Mouse (Mus musculus) urinary bladder, postnatal 4 days (tissue): ENCODE measurements at regions not wholly inside any gene's neighbourhood (a gene's known extent, or its start where the extent isn't known, plus 50 kb on each side); places are given as distances from the start of the nearest gene placed in this dataset.

Source experiments
- DNase-seq, 2 experiments: peaks; one replicate each; pipeline ENCODE4 v3.0.0; 2021 to 2022; ENCODE audit warnings: low spot score in 2 of 2

DNA sequence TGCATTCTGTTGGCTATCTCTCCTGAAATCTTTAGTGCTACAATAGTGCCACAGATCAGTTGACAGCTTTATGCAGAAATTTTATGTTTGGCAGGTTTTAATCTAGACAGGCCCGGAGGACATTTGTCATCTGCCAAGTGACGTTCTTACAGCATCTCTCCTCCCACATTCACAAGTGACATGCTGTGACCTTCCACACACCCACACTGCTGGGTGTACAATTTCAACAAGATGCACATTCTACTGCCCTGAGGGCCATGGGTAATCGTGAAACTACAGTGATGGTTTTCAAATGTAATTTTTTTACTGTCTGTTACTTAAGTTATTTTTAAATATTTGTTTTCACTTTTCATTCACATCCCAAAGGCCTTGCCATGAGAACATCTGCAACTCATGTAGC, 639.2 kb upstream of the Gm11114 start:
- DNase-seq, result no peak

DNA sequence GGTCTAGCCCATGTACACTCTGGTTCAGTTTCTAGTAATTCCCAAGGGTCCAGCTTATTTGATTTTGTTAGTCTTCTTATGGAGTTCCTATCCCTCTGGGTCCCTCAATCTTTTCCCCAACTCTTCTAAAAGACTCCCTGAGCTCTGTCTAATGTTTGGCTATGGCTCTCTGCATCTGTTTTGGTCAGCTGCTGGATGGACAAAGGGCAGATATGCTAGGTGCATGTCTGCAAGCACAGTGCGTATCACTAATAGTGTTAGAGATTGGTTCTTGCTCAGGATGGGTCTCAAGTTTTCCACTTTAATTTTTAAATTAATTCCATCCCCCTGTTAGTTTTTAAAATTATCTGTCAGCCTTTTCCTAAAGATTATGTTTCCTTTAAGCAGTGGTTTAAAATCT, 634.2 kb upstream of the Gm11114 start:
- DNase-seq, result no peak

DNA sequence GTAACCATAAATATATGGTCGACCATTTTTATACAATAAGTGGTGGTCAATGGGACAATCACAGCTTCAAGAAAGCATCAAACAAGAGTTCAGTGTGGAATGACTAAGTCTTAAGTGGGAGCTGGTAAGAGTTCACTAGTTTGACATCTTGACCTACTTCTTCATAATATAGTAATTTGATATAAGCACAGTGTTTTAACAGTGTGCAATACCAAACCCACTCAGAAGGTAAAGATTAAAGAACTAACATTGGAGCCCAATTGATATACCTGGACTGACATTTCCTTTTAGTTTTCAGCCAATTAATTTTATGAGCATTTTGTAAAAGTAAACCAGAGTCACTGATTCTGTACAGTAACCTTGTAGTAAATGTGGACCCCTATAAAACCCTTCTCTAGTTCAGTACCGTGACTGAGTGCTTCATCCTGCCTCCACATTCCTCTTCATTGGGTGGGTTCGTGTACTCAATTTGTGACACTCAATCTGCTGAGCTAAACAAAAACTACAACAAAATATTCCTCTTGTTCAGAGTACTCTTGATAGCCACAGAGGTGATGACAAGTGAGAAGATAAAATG, 593.9 kb upstream of the Gm11114 start:
- no peak for DNase-seq

DNA sequence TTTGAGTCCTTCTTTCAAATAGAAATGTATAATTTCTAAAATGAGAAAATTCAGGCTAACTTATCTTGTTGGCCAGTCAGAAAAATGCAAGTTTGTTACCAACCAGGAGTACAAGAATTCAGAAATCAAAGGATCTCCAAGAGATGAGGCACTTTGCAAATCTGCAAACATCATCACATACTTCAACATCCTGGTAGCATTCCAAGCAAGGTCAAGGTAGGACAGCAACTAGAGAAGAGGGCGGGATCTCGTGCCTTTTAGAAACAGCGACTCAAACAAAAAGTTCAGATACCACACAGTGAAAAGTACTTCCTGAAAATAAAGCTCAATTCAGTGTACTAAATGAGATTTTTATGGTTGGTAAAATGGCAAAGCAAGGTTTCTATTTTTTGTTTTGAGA, 593.2 kb upstream of the Gm11114 start:
- DNase-seq, result no peak

DNA sequence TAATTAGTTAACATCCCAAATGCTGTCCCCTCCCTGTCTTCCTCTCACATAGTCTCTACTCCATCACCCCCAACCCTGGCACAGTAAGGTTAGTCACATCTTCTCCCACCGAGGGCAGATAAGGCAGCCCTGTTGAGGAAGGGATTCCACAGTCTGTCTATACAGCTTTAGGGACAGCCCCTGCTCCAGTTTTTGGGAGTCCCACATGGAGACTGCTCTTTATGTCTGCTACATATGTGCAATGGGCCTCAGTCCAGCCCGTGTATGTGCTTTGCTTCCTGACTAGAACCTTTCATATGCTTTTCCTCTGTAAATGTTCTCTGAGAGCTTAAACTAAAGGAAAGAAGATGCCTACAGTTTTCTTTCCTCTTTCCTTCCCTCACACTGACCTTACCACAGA, 592.1 kb upstream of the Gm11114 start:
- no peak for DNase-seq

DNA sequence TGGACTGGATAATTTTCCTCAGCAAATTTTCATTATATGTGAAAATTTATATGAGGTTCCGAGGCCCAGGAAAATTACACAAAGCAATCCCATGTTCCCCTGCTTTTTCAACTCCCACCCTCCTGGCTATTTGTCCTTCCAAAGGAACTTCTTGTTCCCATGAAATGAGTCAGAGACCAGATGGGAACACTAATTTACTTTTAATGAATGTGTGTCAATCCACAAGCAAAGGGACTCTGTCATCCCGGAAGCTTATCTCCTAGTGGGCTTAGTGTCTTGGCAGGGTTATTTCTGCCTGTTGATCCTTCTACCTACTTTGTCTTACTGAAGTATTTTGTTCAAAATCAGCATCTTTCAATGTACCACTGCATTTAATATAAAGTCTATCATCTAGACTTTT, 573.3 kb upstream of the Gm11114 start:
- no peak for DNase-seq

DNA sequence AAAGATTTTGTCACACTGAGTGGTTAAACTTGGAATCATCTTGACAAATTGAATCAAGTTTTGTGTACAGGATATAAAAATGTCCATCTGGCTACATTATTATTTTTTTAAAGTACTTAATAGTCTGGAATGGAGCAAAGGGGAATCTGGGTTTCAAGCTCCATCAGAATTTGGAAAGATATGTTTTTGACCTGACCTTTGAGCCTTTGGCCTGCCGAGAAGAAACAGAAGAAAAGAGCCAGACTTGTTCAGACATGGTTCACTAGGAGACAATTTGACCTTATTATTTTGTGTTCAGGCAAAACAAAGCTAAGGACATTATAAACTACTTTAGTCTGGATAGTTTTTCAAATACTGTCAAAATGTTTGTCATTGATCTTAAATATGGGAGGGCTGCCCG, 572.2 kb upstream of the Gm11114 start:
- no peak for DNase-seq

DNA sequence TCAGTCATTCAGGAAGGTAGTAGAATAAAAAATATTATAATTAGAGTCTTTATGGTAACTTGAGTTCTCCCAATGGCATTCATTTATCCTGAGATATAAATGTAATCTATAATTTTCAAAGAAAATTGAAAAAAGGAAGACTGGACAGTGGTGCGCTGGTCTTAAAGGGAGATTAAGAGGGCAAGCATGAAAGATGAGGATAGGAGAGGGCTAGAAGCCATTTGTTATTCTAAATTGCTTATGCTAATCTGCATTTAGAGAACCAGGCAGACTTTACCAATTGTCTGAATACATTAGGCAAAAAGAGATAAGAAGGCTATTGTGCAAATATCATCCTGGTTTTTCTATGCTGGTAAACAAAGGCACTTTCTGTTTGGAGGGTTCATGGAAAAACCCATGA, 558.2 kb upstream of the Gm11114 start:
- no peak for DNase-seq

DNA sequence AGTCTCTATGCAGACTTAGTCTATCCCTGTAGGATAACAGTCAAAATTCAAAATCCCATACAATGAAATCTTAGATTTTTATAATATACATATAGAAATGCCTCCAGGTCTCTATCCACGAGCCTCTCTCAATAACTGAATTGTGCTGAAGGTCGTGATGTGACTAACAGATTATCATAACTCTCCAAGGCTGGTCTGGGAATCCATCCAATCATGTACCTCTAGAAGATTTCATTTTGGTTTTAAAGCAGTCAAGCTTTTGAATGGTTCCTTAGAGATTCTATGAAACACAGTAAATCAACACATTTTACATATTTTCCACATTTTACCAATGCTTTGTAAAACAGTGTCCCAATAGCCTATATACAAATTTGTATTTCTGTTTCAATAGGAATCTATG, 557.7 kb upstream of the Gm11114 start:
- DNase-seq, result no peak

DNA sequence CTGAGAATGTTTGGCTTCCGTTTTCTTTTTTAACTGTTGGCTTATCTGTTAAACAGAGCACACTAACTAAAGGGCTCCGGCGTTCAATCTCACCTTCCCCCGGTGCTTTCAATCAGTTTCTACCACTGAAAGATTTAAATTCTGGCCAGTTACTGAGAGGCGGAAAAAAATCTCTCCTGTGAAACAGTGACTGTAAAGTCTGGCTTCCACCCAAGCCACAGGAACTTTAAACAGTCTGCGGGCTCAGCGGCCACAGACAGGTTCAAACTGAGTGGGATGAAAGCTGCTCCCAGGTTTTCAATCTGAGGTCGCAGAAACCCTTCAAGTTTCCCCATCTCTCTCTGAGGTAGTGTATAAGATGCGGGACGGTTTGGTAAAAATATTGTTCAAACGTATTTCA, 538.2 kb upstream of the Gm11114 start:
- peak in 1 of 2 experiments; percentile 53 for DNase-seq

DNA sequence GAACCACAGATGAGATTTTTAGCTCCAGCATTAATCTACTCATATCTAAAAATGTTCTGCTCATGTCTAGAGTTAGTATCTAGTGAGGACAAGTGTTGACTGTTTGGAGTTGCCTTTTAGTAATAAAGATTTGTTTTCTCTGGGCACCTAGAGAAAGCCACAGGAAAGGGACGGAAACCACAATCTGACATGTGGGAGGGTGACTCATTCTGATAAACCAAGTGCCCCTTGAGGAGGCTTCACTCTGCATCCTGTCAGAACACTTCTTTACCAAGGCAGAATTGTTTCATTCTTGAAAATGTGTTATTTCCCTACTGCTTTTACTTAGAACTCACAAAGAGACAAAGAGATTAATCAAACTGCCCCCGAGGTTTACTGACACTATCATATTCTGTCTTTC, 537.4 kb upstream of the Gm11114 start:
- no peak for DNase-seq

DNA sequence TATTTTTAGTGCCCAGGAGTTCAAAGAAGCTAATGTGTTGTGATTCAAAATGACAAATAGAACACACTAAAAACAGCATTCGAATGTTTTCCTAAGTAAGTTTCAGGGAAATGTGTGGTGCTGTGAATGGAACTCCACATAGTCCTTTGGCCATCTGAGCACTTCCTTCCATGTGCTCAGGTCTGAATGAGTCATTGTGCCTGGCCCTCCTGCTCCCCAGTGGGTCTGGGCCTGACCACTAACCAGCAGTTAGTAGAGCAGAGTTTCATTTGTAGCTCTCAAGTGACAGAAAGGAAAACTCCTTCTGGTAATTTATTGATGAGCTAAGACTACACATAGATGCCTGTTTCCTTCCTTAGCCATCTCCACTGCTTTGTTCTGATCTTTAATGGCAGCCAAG, 533.4 kb upstream of the Gm11114 start:
- no peak for DNase-seq

DNA sequence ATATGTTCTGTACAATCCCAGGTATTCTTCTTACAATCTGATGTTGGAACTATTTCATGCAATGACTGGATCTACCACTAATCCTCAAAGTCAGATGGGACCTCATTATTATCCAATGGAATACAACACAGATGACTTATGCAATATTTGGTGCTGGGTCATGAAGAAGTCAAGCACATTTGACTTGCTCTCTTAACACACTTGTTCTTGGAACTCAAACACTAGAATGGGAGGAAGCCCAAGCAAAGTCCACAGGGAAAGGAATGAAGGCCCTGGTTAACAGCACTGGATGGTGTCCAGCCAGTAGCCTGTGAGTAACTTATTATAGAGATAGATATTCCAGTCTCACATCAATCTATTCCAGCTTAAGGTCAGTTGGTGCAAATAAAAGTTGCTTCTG, 486.8 kb upstream of the Gm11114 start:
- no peak for DNase-seq

DNA sequence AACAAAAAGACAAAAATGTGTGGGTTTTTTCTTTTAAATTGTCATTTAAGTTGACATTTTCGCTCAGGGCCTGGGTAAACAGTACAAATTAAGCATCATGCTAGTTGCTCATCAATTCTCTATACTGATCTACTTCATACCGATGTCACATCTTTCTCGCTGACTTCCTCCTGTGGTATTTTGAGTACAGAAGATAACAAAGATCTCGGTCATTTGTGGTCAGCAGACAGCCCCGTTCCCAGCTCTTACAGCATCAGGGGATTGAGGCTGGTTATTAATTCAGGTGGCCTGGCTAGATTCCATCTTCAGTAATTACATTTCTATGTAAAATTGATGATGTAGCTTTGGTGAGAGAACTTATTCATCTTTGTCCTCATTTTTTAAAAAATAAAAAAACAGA, 483.6 kb upstream of the Gm11114 start:
- DNase-seq, result no peak

DNA sequence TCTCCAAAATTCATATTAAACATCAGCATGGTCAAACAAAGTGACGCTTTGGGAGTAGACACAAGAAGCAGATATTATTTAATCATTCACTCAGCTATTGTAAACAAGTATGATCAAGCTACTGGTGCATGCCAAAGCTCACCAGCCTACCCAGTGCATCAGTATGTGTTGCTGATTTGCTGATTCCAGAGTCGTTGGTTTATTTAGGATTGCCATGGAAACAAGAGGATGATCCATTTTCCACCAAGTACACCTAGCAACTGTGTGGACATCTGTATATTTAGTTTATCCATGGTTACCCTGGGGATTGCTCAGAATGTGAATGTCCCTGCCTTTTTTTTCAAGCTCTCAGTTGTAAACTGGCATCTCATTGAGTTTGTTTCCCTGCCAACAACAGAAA, 481.9 kb upstream of the Gm11114 start:
- DNase-seq, result no peak

DNA sequence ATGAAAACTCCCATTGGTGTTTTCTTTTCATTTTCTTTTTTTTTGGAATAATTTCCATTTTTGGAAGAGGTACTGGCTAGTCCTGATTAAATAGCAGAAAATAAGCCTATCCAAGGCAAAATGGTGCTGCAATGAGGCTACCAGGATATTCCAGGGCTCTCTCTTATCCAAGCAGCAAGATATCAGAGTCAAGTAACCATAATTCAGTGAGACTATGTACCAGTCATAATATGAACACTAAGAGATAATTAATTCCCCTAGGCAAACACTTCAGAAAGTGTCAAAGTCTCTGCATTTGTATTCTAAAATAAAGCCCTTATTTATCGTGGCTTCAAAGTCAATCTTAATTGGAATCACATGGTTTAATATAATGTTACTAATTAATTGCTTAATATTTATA, 475.1 kb upstream of the Gm11114 start:
- DNase-seq, result no peak

DNA sequence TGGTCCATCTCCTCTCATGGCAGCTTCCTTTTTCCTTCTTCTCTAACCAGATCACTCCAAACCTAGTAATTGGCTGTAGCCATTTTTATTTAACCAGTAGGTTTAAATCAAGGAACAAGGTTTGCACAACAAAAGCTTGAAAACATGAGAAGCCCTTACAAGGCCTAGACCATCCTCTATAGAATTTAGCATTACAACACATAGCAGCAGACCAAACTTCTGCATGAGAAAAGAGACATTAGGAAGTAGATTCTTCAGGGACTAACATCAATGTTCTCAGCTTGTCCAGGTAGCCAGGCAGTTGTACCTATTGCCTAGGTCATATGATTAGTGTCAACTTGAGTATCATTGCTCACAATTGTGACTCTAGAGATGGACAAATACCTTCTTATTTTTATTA, 468.6 kb upstream of the Gm11114 start:
- DNase-seq, result no peak

DNA sequence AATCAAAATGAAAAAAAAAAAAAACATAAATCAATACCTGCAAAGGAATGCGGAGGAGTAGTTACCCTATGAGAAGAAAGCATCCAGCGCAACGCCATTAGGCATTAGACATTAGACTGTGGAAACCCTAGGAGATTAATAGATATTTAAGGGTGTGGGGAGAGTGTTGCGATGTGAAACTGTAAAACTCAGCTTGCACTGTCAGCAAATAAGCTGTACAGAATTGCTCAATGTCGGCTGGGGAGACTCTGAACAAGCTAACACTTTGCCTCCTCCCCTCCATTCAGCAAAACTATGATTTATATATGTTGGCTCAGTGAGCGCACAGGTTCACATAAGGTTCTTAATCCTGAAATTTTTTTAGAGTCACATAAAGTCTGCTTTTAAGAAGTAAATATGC, 451.0 kb upstream of the Gm11114 start:
- no peak for DNase-seq

DNA sequence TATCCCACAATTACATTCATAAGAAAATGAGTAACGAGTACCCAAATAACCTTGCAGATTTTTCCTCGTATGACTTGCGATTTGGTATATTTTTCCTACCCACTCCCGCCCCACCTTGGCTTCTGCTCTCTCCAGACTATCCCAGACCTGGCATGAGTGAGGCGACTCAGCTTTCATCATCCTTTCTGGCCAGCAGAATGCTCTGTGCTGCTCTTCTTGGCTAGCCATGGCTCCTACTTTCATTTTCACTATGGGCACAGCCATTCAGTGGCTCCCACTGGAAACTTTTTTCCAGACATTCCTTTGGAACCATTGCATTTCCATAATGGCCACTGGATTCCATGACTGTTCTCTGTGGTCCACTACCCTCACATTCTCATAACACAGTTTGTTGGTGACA, 449.1 kb upstream of the Gm11114 start:
- DNase-seq, result no peak

DNA sequence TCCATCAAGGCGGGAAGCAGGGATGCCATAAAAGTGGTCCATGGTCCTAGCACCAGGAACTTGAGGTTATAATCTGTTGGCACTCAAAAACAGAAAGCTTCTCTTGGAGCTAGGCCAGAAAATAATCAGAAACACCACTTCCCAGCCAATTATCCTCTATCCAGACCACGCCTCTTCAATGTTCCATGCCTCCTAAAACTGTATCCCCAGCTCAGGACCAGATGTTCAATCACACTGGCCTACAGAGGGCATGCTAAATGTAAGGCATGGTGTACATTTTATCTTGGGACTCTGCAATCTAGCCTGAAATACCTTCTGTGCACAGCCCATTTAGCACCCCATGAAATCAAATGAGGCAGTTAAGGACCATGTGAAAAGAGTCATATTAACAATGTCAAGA, 418.4 kb upstream of the Gm11114 start:
- no peak for DNase-seq

DNA sequence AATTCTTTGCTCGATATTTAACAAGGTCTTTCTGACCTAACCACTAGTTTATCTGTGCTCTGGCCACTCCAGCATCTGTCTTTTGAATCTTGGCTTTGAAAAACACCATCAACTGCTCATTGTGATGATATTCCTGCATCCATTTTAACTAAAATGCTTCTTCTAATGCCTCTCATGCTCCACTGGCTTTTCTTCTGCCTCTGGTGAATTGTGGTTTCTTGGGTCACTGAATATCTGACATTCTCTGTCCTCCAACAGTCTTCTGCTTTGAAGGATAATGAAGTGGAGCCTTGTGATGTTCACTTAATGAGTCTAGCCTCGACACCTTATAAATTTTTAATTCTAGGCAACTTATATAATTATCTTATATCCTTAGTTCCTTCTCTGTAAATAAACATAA, 416.5 kb upstream of the Gm11114 start:
- DNase-seq, result no peak

DNA sequence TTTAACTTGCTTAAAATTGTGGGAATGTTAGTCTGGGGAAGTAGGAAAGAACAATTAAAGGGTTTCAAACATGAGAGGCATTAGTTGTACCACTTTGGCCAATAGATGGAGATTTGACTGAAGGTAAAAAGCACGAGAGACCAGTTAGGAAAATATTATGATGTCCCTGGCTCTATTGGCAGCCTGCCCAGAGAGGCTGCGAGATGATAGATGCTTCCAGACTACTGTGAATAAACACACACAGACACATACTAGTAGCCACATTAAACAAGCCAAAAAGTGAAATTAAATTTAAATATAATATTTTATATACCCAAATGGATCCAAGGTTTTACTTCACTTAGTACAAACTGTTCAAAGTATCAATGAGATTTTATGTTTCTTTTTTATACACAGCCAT, 411.9 kb upstream of the Gm11114 start:
- no peak for DNase-seq

DNA sequence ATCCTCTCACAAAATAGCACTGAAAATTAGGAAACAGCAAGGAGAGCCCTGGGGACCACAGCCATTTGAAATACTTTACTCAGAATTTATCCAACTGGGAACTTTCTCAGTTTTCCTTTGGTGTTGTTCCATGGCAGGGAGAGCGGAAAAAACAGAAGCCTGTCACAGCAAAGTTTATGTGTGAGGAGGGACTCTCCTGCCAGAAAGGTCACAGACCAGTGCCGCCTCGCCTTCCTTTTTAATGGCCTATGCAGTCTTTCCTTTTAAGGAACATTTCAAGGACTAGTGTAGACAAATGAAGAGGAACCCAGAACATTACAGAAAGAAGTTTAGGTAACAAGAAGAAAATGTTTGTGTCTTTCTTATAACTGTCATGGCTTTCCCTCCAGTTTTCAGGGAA, 406.3 kb upstream of the Gm11114 start:
- no peak for DNase-seq

DNA sequence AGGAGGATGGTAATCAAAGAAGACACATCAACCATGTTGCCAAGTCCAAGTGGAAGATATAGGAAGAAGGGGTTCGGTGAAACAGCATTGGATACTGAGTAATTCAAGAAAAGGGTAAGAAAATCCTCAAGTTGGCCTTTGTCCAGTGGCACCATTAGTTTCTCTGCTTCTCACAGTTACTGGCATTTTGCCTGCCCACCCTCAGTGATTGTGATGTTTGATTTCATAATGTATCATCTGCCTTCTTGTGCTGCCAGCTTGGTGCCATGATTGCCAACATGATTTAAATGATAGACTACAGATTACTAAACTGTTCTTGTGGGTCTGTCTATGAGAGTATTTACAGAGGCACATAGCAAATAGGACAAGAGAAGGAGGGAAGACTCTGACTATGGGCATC, 399.3 kb upstream of the Gm11114 start:
- no peak for DNase-seq

DNA sequence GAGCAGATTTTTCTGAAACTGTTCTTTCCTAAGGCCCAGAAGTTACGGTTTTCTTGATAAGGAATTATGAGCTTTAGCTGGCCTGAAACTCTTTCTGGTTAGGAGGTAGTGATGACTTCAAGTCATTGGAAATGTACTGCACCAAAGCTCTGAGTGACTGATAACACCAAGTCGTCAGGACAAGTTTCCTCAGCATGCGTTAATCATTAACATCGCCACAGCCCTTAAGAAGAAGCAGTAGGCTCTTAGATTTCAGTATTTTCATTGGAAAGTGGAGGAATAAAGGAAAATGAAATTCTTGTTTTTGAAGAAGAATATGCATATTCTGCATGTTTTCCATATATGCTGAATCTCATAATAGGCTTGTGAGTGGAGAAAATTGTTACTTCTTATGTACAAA, 390.3 kb upstream of the Gm11114 start:
- DNase-seq, result no peak
